In the genomic region with DNA sequence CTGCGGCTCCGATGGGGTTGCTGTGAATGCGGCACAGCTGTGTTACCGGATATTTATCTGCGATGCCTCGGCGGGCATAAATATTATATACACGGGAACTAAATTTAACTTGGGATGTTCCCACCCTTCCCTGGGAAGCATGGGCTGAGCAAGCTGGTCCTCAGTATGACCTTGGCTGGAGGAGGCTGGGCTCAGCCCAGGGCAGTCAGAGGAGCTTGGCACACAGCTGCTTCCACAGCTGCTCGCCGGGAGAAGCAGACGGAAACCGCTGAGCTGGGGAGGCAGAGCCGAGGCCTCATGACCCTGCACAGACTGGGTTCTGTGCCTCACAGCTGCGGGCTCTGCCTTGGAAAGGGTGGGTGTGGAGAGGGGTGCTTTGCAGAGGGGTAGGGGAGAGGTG, we compare ENCODE assay signal across 9 mouse cellular contexts. TPM values are rescaled to one million over a fixed set of nuclear protein-coding genes. Genes with fewer than 3 reads are reported as not detected.
DNase-seq lines count a peak whose midpoint lies in the region; ATAC-seq lines count a peak whose summit lies in the region.
"Had no signal": no experiment of that assay in that cellular context is flagged by ENCODE, and none has a peak within 500 bp of the region (broad histone marks: within the 10 kb centered on the region; RNA-seq: fewer than 3 reads in every experiment).

No protein-coding gene starts in this region.

- peak; percentile 63 for DNase-seq in kidney, postnatal 10 days
- no peak for DNase-seq in kidney, adult 8-10 months
- peak; percentile 48 to 65 for DNase-seq in heart, postnatal 14 days
- peak; percentile 85 for DNase-seq in lung, postnatal 10 days
- no peak for DNase-seq in cerebellum, postnatal 25 days
- no peak for DNase-seq in urinary bladder, adult 18-20 months (ENCODE audit: low spot score in 2 of 2)
- DNase-seq in frontal cortex, postnatal 10 days (ENCODE audit: low spot score in 2 of 2) = no peak

- H3K4me1 ChIP-seq in embryonic facial prominence, embryonic 15.5 days = peaks cover 22% of the 10 kb centered on the region
- H3K4me1 ChIP-seq: neural tube, embryonic 12.5 days had no signal

- H3K9me3 ChIP-seq in embryonic facial prominence, embryonic 15.5 days (replicated peaks) = no peaks in the 10 kb centered on the region
- H3K9me3 ChIP-seq: neural tube, embryonic 12.5 days had no signal

- H3K9ac ChIP-seq in embryonic facial prominence, embryonic 15.5 days = no peak overlapping the region
- H3K9ac ChIP-seq: neural tube, embryonic 12.5 days had no signal

- H3K36me3 ChIP-seq in embryonic facial prominence, embryonic 15.5 days = no peaks in the 10 kb centered on the region
- H3K36me3 ChIP-seq: neural tube, embryonic 12.5 days had no signal

- WGBS in embryonic facial prominence, embryonic 15.5 days = 46% methylated on average over 14 of the region's 14 CpGs

- no peak overlapping the region for H3K4me3 ChIP-seq in embryonic facial prominence, embryonic 15.5 days (replicated peaks)
- H3K4me3 ChIP-seq: neural tube, embryonic 12.5 days had no signal

- intact Hi-C loops in heart, postnatal 14 days (cut with DNase I) = no loop called here

- peak; percentile 73 for ATAC-seq in embryonic facial prominence, embryonic 15.5 days (ENCODE audit: insufficient number of reproducible peaks, low FRiP score, low TSS enrichment, low read depth)

- no peaks in the 10 kb centered on the region for H3K27me3 ChIP-seq in embryonic facial prominence, embryonic 15.5 days
- H3K27me3 ChIP-seq: neural tube, embryonic 12.5 days had no signal

- no peak overlapping the region for H3K4me2 ChIP-seq in embryonic facial prominence, embryonic 15.5 days (replicated peaks)
- H3K4me2 ChIP-seq: neural tube, embryonic 12.5 days had no signal

- no peak overlapping the region for H3K27ac ChIP-seq in embryonic facial prominence, embryonic 15.5 days (replicated peaks)
- H3K27ac ChIP-seq: neural tube, embryonic 12.5 days had no signal

RNA-seq across cellular contexts. Expression of gene Gna12, which starts 59.8 kb away (rescaled TPM):
- 24.6 and 35.3 TPM in 2 replicates for polyA plus RNA-seq in embryonic facial prominence, embryonic 15.5 days (2015; fragmentation: Nextera tagmentation; extraction: Ambion mirVana)
- 10 to 100 TPM; 80.5 to 84.2 TPM for total RNA-seq in heart, postnatal 14 days (2021)

Comparison
In these comparisons a context has a peak if more than half of its experiments do, and no peak if none do; other contexts are left out.
1. DNase-seq: peak in kidney, postnatal 10 days (single experiment), heart, postnatal 14 days (2 of 2) and lung, postnatal 10 days (single experiment); none in kidney, adult 8-10 months (0 of 2), cerebellum, postnatal 25 days (0 of 2), urinary bladder, adult 18-20 months (0 of 2) and frontal cortex, postnatal 10 days (0 of 2).